Mouse (Mus musculus) MEL (cell line): Measurements from ENCODE around the gene Ppox. TPM values are rescaled to one million over a fixed set of nuclear protein-coding genes. Genes with fewer than 3 reads are reported as not detected.

Experiments
- DNase-seq: peaks from one replicate; pipeline ENCODE4 v3.0.0; 2011; ENCODE audit warnings: low read depth, low spot score
- H3K27ac ChIP-seq: 2 replicates; pipeline ENCODE4 v1.5.1; 2012; ENCODE audit warnings: low read depth, mild to moderate bottlenecking, control low read depth, low read length, moderate library complexity; ENCODE audit not compliant: control insufficient read depth
- H3K27me3 ChIP-seq, 2 experiments: fragments of 150-350 bp in 1 of 2; sonication (generic) in 1 of 2; 2 replicates each; pipeline ENCODE4 v1.6.1; 2012; ENCODE audit warnings: low read length in 2 of 2, mild to moderate bottlenecking in 2 of 2, improper control_type of control experiment in 1 of 2, moderate library complexity in 1 of 2; ENCODE audit not compliant: insufficient read depth in 2 of 2, control insufficient read depth in 1 of 2
- H3K36me3 ChIP-seq, 2 experiments: 2 replicates each; pipeline ENCODE4 v1.6.1; 2012 to 2014; ENCODE audit warnings: low read length in 2 of 2, improper control_type of control experiment in 1 of 2, inconsistent platforms in 1 of 2, mild to moderate bottlenecking in 1 of 2; ENCODE audit not compliant: insufficient read depth in 2 of 2, control insufficient read depth in 1 of 2
- H3K4me1 ChIP-seq, 2 experiments: fragments of 150-350 bp in 1 of 2; sonication (generic) in 1 of 2; 2 replicates each; pipeline ENCODE4 v1.6.1; 2012; ENCODE audit warnings: low read length in 2 of 2, improper control_type of control experiment in 1 of 2, mild to moderate bottlenecking in 1 of 2; ENCODE audit not compliant: insufficient read depth in 2 of 2, control insufficient read depth in 1 of 2
- H3K4me3 ChIP-seq, 2 experiments: fragments of 150-350 bp in 1 of 2; sonication (generic) in 1 of 2; 2 replicates each; pipeline ENCODE4 v1.5.1; 2012; ENCODE audit warnings: low read depth in 2 of 2, low read length in 2 of 2, mild to moderate bottlenecking in 2 of 2, moderate library complexity in 2 of 2, control low read depth in 1 of 2, improper control_type of control experiment in 1 of 2; ENCODE audit not compliant: control insufficient read depth in 1 of 2, insufficient read depth in 1 of 2
- H3K79me2 ChIP-seq: 2 replicates; pipeline ENCODE4 v1.6.1; 2012; ENCODE audit warnings: mild to moderate bottlenecking, low read length, moderate library complexity; ENCODE audit not compliant: control insufficient read depth, poor library complexity, insufficient read depth
- H3K9ac ChIP-seq: 2 replicates; pipeline ENCODE4 v1.6.1; 2012; ENCODE audit warnings: low read depth, mild to moderate bottlenecking, control low read depth, low read length, moderate library complexity; ENCODE audit not compliant: control insufficient read depth, poor library complexity, severe bottlenecking
- H3K9me3 ChIP-seq: fragments of 150-350 bp; sonication (generic); replicated peaks from 2 replicates; pipeline ENCODE4 v1.6.1; 2012; ENCODE audit warnings: mild to moderate bottlenecking, low read length, improper control_type of control experiment, moderate library complexity; ENCODE audit not compliant: insufficient read depth
- BHLHE40 ChIP-seq: IDR thresholded peaks from 2 replicates; pipeline ENCODE4 v1.6.1; 2012; ENCODE audit warnings: low read depth, mild to moderate bottlenecking, inconsistent platforms, low read length, improper control_type of control experiment, borderline replicate concordance
- E2F4 ChIP-seq: IDR thresholded peaks from 2 replicates; pipeline ENCODE4 v1.6.1; 2011; ENCODE audit warnings: low read depth, low read length, improper control_type of control experiment, borderline replicate concordance
- ELF1 ChIP-seq: IDR thresholded peaks from 2 replicates; pipeline ENCODE4 v1.6.1; 2014; ENCODE audit warnings: low read depth, mild to moderate bottlenecking, inconsistent platforms, low read length, improper control_type of control experiment, moderate library complexity
- GABPA ChIP-seq: IDR thresholded peaks from 2 replicates; pipeline ENCODE4 v1.6.1; 2012; ENCODE audit warnings: low read depth, mild to moderate bottlenecking, inconsistent platforms, low read length, improper control_type of control experiment, moderate library complexity
- JUND ChIP-seq: IDR thresholded peaks from 2 replicates; pipeline ENCODE4 v1.6.1; 2011; ENCODE audit warnings: low read depth, mild to moderate bottlenecking, improper control_type of control experiment, low read length
- MEF2A ChIP-seq: IDR thresholded peaks from 2 replicates; pipeline ENCODE4 v1.6.1; 2014; ENCODE audit warnings: low read depth, mild to moderate bottlenecking, inconsistent platforms, low read length, improper control_type of control experiment; ENCODE audit not compliant: poor library complexity, insufficient replicate concordance, severe bottlenecking; ENCODE audit errors: extremely low read depth
- MXI1 ChIP-seq: IDR thresholded peaks from 2 replicates; pipeline ENCODE4 v1.6.1; 2011; ENCODE audit warnings: mild to moderate bottlenecking, low read depth, low read length, improper control_type of control experiment
- MYC ChIP-seq: IDR thresholded peaks from 2 replicates; pipeline ENCODE4 v1.6.1; 2011; ENCODE audit warnings: low read depth, mild to moderate bottlenecking, low read length, improper control_type of control experiment, moderate library complexity
- POLR2A ChIP-seq, 2 experiments: IDR thresholded peaks; 2 replicates each; pipeline ENCODE4 v1.6.1; 2011 to 2012; ENCODE audit warnings: low read length in 2 of 2, mild to moderate bottlenecking in 2 of 2, control low read depth in 1 of 2, improper control_type of control experiment in 1 of 2, low read depth in 1 of 2, moderate library complexity in 1 of 2; ENCODE audit not compliant: control insufficient read depth in 1 of 2, insufficient read depth in 1 of 2, poor library complexity in 1 of 2
- POLR2AphosphoS5 ChIP-seq: IDR thresholded peaks from 2 replicates; pipeline ENCODE4 v1.6.1; 2012; ENCODE audit warnings: low read depth, borderline replicate concordance, mild to moderate bottlenecking, inconsistent platforms, low read length, moderate library complexity, mixed read lengths
- RCOR1 ChIP-seq: IDR thresholded peaks from 2 replicates; pipeline ENCODE4 v1.6.1; 2012; ENCODE audit warnings: low read depth, mild to moderate bottlenecking, inconsistent platforms, low read length, improper control_type of control experiment
- USF1 ChIP-seq: IDR thresholded peaks from 2 replicates; pipeline ENCODE4 v1.6.1; 2014; ENCODE audit warnings: low read depth, mild to moderate bottlenecking, inconsistent platforms, low read length, improper control_type of control experiment, moderate library complexity
- ZC3H11A ChIP-seq: IDR thresholded peaks from 2 replicates; pipeline ENCODE4 v1.6.1; 2012; ENCODE audit warnings: low read depth, mild to moderate bottlenecking, inconsistent platforms, low read length, improper control_type of control experiment
- ZKSCAN1 ChIP-seq: IDR thresholded peaks from 2 replicates; pipeline ENCODE4 v1.6.1; 2012; ENCODE audit warnings: low read depth, mild to moderate bottlenecking, inconsistent platforms, low read length, improper control_type of control experiment, moderate library complexity
- polyA plus RNA-seq, 2 experiments: library from polyadenylated mRNA; stranded (reverse) in 1 of 2; unstranded in 1 of 2; fragments of >175 nt in 1 of 2; fragments of >200 nt in 1 of 2; gene quantifications; 2 replicates each; pipeline versions ENCODE4 v1.2.1 to v1.2.4; 2012; ENCODE audit warnings: low replicate concordance in 2 of 2, low read depth in 1 of 2; ENCODE audit not compliant: insufficient read length in 2 of 2, insufficient read depth in 1 of 2, missing spikeins in 1 of 2
- total RNA-seq: library from RNA; depleted of rRNA; stranded (reverse); fragments of 300-350 nt; gene quantifications from 2 replicates; pipeline ENCODE4 v1.2.3, GENCODE M21; 2012

Gene Ppox
- total and polyA plus RNA-seq, 3 experiments: 27.0 to 63.6 TPM; not detected in 1

DNA sequence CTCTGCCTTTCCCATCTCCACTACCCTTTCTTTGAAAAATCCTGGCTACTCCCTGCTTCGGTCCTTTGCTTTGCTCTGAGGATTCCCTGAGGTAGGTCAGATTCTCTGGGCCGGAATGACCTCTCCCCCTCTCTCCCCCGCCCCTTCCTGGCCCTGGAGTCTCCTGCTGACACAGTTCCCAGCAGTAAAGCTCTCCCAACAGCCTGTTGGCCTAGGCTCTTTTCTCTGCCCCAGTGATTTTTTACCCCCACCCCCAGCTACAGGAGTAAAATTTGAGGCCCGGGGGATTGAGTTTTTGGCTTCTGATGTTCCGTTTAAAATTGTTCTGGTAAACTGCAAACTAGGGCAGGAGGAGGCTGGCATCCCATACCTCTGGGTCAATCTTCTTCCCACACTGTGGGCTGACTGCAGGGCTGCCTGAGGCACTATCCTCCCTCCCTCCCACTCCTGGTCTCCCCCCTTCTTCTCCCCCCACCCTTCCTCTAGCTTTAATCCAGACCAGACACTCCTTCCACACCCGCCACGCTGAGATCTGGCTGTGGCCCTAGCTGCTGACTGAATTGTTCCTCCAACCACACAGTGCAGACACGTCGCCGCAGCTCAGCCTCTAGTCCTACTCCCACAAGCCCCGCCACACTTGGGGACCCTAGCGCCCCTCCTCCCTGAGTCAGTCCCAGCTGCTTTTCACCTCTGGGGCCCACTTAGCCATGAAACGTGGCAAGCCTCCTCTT lies 29.2 kb downstream of the Ppox start:
- Histone ChIP-seq H3K27me3 (peaks cover 0 to 3% of the 10 kb centered on the region in 2 experiments; a peak in 1 of 4 replicates), H3K4me3 (no peak overlapping the region)
- TF ChIP-seq MEF2A: no peak
- no peak for TF ChIP-seq ZKSCAN1
- no peak for TF ChIP-seq MXI1
- TF ChIP-seq RCOR1: no peak

DNA sequence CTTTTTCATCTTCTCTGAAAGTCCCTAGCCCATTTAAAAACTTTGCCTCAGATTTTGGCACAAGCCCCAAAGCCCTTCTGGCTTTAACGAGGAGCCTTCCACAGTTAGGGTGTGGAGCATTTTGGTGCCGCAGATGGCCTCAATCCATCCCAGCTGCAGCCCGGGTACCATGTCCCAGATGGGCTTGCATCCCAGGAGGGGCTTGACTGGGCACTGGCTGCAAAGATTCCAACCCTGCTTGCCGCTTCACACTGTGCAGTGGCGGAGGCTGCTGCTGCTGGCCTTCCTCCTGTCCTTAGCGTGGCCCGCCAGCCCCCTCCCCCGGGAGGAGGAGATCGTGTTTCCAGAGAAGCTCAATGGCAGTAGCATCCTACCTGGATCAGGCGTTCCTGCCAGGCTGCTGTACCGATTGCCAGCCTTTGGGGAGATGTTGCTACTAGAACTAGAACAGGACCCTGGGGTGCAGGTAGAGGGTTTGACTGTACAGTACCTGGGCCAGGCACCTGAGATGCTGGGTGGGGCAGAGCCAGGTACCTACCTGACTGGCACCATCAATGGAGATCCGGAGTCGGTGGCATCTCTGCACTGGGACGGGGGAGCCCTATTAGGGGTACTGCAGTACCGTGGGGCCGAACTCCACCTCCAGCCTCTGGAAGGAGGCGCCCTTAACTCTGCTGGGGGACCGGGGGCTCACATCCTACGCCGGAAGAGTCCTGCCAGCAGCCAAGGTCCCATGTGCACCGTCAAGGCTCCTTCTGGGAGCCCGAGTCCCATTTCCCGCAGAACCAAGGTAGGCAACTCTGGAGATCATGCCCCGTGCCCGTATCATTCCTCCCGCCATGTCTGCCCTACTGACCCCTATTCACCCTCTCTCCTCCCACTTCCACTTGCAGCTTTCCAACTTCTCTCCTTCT lies 30.0 kb downstream of the Ppox start, which contains the start of gene Ndufs2:
TSS of gene Ndufs2 (minus strand) at position 709 of the 914 bp plus-strand sequence.
- H3K4me3 ChIP-seq: no peak within 1 kb of the TSS
- H3K27me3 ChIP-seq: peaks cover 0 to 3% of the 10 kb centered on the region in 2 experiments; a peak in 1 of 4 replicates

More for the DNA sequence above, 29.2 kb downstream of the Ppox start:
- no peak overlapping the region for H3K27ac ChIP-seq
- no peaks in the 10 kb centered on the region for H3K36me3 ChIP-seq
- no peak for DNase-seq
- no peaks in the 10 kb centered on the region for H3K9me3 ChIP-seq
- H3K79me2 ChIP-seq: peaks cover 1% of the 10 kb centered on the region; the same call in 1 of the 2 replicates
- H3K4me1 ChIP-seq: peaks cover 0 to 9% of the 10 kb centered on the region in 2 experiments; a peak in 2 of 4 replicates
- no peak overlapping the region for H3K9ac ChIP-seq

More for the DNA sequence above, 30.0 kb downstream of the Ppox start, which contains the start of gene Ndufs2:
- no peak within 1 kb of the TSS for H3K9ac ChIP-seq
- H3K27ac ChIP-seq: no peak within 1 kb of the TSS
- no peak for TF ChIP-seq MYC
- no peak for TF ChIP-seq ELF1
- no peak for TF ChIP-seq GABPA
- no peak for TF ChIP-seq MXI1
- TF ChIP-seq POLR2A (IDR thresholded peaks at IDR 0.05; ENCODE audit: control insufficient read depth in 1 of 2, insufficient read depth in 1 of 2, low read depth in 1 of 2, low read length in 2 of 2, poor library complexity in 1 of 2): no peak
- no peak for TF ChIP-seq E2F4
- no peak for TF ChIP-seq USF1
- TF ChIP-seq POLR2AphosphoS5: no peak
- TF ChIP-seq JUND: no peak
- TF ChIP-seq BHLHE40: no peak
- TF ChIP-seq ZC3H11A: no peak
- peaks cover 9% of the 10 kb centered on the region for H3K79me2 ChIP-seq
- no peak for DNase-seq
- no peaks in the 10 kb centered on the region for H3K9me3 ChIP-seq
- peaks cover 0 to 4% of the 10 kb centered on the region in 2 experiments; a peak in 2 of 4 replicates for H3K36me3 ChIP-seq
- H3K4me1 ChIP-seq: peaks cover 2 to 15% of the 10 kb centered on the region in 2 experiments; a peak in 3 of 4 replicates
